Mouse (Mus musculus) lung, postnatal 0 days (tissue): ENCODE measurements around the gene Pcmtd2. TPM values are rescaled to one million over a fixed set of nuclear protein-coding genes. Genes with fewer than 3 reads are reported as not detected.

ENCODE experiments used
- ATAC-seq: fragments of 200-750 bp; cut with Nextera tagmentation; 2 replicates; pipeline ENCODE4 v1.8.0; 2017; ENCODE audit warnings: moderate library complexity
- DNase-seq: peaks from one replicate; pipeline ENCODE4 v3.0.0-alpha.2; 2016; ENCODE audit warnings: low spot score
- H3K27ac ChIP-seq: fragments of 300-500 bp; sonication (generic); 2 replicates; pipeline ENCODE4 v1.5.1; 2014; ENCODE audit warnings: antibody characterized with exemption, mild to moderate bottlenecking, low read length, mixed read lengths
- H3K27me3 ChIP-seq: fragments of 300-500 bp; sonication (generic); replicated peaks from 2 replicates; pipeline ENCODE4 v1.6.1; 2014; ENCODE audit warnings: low read length, mixed read lengths; ENCODE audit not compliant: insufficient read depth
- H3K36me3 ChIP-seq: fragments of 300-500 bp; sonication (generic); 2 replicates; pipeline ENCODE4 v1.6.1; 2014; ENCODE audit warnings: low read length, mixed read lengths; ENCODE audit not compliant: insufficient read depth
- H3K4me1 ChIP-seq: fragments of 300-500 bp; sonication (generic); 2 replicates; pipeline ENCODE4 v1.6.1; 2014; ENCODE audit warnings: antibody characterized with exemption, low read depth, low read length, mixed read lengths; ENCODE audit not compliant: insufficient read depth
- H3K4me2 ChIP-seq: fragments of 300-500 bp; sonication (generic); replicated peaks from 2 replicates; pipeline ENCODE4 v1.6.1; 2014; ENCODE audit warnings: low read depth, mild to moderate bottlenecking, low read length, moderate library complexity, mixed read lengths
- H3K4me3 ChIP-seq: fragments of 300-500 bp; sonication (generic); 2 replicates; pipeline ENCODE4 v1.5.1; 2014; ENCODE audit warnings: low read depth, low read length
- H3K9ac ChIP-seq: fragments of 300-500 bp; sonication (generic); replicated peaks from 2 replicates; pipeline ENCODE4 v1.6.1; 2014; ENCODE audit warnings: low read depth, mild to moderate bottlenecking
- H3K9me3 ChIP-seq: fragments of 300-500 bp; sonication (generic); 2 replicates; pipeline ENCODE4 v1.6.1; 2016; ENCODE audit warnings: low read length, mixed read lengths
- CTCF ChIP-seq: IDR thresholded peaks from 2 replicates; pipeline ENCODE4 v1.5.1; 2016; ENCODE audit warnings: antibody characterized with exemption, mild to moderate bottlenecking
- EP300 ChIP-seq: IDR thresholded peaks from 2 replicates; pipeline ENCODE4 v1.6.1; 2016; ENCODE audit warnings: antibody characterized with exemption, mild to moderate bottlenecking, control low read depth
- WGBS: fragments of 180-500 bp; shearing (Covaris S2); extraction: QIAGEN DNeasy Blood & Tissue Kit; methylation state at CpG from one replicate; pipeline ENCODE4 v1.1.7; 2014; 5-methylcytosine and 5-hydroxymethylcytosine counted together
- polyA plus RNA-seq: library from polyadenylated mRNA; unstranded; fragments of >200 nt; fragmentation: Nextera tagmentation; extraction: Ambion mirVana; gene quantifications from 2 replicates; pipeline ENCODE4 v1.2.1, GENCODE M21; 2015

The Pcmtd2 gene
- polyA plus RNA-seq, 1 experiment from 2014 or later: 37.3 TPM

- H3K36me3 ChIP-seq: no peaks in the 10 kb centered on the region
- H3K27ac ChIP-seq: no peak overlapping the region
- H3K4me2 ChIP-seq: no peak overlapping the region
- no peak overlapping the region for H3K9ac ChIP-seq
- DNase-seq: no peak
- H3K9me3 ChIP-seq: no peaks in the 10 kb centered on the region
- ATAC-seq: no peak
- H3K27me3 ChIP-seq: no peaks in the 10 kb centered on the region
- TF ChIP-seq CTCF: no peak
- TF ChIP-seq EP300: no peak
- H3K4me3 ChIP-seq: no peak overlapping the region
- 75% methylated on average over 2 of the region's 2 CpGs for WGBS
- H3K4me1 ChIP-seq: peaks cover 4% of the 10 kb centered on the region; the same call in 1 of the 2 replicates
These were observed 4.9 kb upstream of the Pcmtd2 start for GRCm38 (mm10) chr2:181832745-181833144.

GRCm38 (mm10) chr2:181838293-181838680, 633 bp downstream of the Pcmtd2 start:
- Histone ChIP-seq H3K9ac (peak overlapping the region; percentile 75), H3K4me3 (peak overlapping the region; percentile 75), H3K36me3 (0 out of 2 replicates have a peak, but pooled peaks cover 4% of the 10 kb centered on the region), H3K4me1 (peaks cover 9% of the 10 kb centered on the region; the same call in 1 of the 2 replicates), H3K27me3 (no peaks in the 10 kb centered on the region), H3K4me2 (peak overlapping the region; percentile 64), H3K27ac (peak overlapping the region; percentile 88), H3K9me3 (no peaks in the 10 kb centered on the region)
- peak; percentile 50 for DNase-seq
- peak; percentile 10; the same call in 1 of the 2 replicates for ATAC-seq
- TF ChIP-seq EP300 (no peak), CTCF (no peak)
- 0% methylated on average over 3 of the region's 3 CpGs for WGBS

- Histone ChIP-seq H3K4me2 (no peak overlapping the region), H3K4me3 (no peak overlapping the region), H3K9ac (no peak overlapping the region), H3K9me3 (no peaks in the 10 kb centered on the region), H3K36me3 (peaks cover 20% of the 10 kb centered on the region; the same call in 1 of the 2 replicates), H3K27me3 (no peaks in the 10 kb centered on the region), H3K4me1 (no peaks in the 10 kb centered on the region), H3K27ac (no peak overlapping the region)
- 74% methylated on average over 5 of the region's 5 CpGs for WGBS
- no peak for ATAC-seq
- no peak for TF ChIP-seq CTCF
- TF ChIP-seq EP300: no peak
- DNase-seq: no peak
These were observed 8.2 kb downstream of the Pcmtd2 start for GRCm38 (mm10) chr2:181845709-181846394.

GRCm38 (mm10) chr2:181863791-181864535, 26.3 kb downstream of the Pcmtd2 start, which contains the start of gene Polr3k:
Gene Polr3k (plus strand): TSS chr2:181864337.
- Histone ChIP-seq H3K27me3 (no peaks in the 10 kb centered on the region), H3K36me3 (0 out of 2 replicates have a peak, but pooled peaks cover 4% of the 10 kb centered on the region), H3K27ac (peak within 1 kb of the TSS; percentile 64), H3K4me3 (peak within 1 kb of the TSS; percentile 64), H3K9ac (peak within 1 kb of the TSS; percentile 43), H3K4me1 (peaks cover 13% of the 10 kb centered on the region; the same call in 1 of the 2 replicates), H3K4me2 (peak within 1 kb of the TSS; percentile 90), H3K9me3 (no peaks in the 10 kb centered on the region)
- under 1% methylated on average over 35 of the region's 35 CpGs for WGBS
- ATAC-seq: peak; percentile 100
- TF ChIP-seq CTCF: no peak; the same call in 1 of the 2 replicates
- peak; percentile 99 for DNase-seq

GRCm38 (mm10) chr2:181864536-181864860, 26.8 kb downstream of the Pcmtd2 start:
- Histone ChIP-seq H3K27ac (peak overlapping the region; percentile 64), H3K9me3 (no peaks in the 10 kb centered on the region), H3K4me1 (peaks cover 13% of the 10 kb centered on the region; the same call in 1 of the 2 replicates), H3K36me3 (no peaks in the 10 kb centered on the region), H3K9ac (peak overlapping the region; percentile 43), H3K27me3 (no peaks in the 10 kb centered on the region), H3K4me3 (peak overlapping the region; percentile 64), H3K4me2 (peak overlapping the region; percentile 90)
- under 1% methylated on average over 21 of the region's 22 CpGs for WGBS
- DNase-seq: no peak
- ATAC-seq: no peak
- no peak for TF ChIP-seq CTCF

GRCm38 (mm10) chr2:181866931-181867330, 29.3 kb downstream of the Pcmtd2 start:
- H3K36me3 ChIP-seq: no peaks in the 10 kb centered on the region

More at GRCm38 (mm10) chr2:181866931-181867330, 29.3 kb downstream of the Pcmtd2 start:
- H3K4me3 ChIP-seq: no peak overlapping the region
- H3K9ac ChIP-seq: no peak overlapping the region
- DNase-seq (peak; percentile 79), ATAC-seq (no peak)
- peaks cover 13% of the 10 kb centered on the region; the same call in 1 of the 2 replicates for H3K4me1 ChIP-seq
- H3K27me3 ChIP-seq: no peaks in the 10 kb centered on the region
- TF ChIP-seq CTCF: peak; percentile 88
- TF ChIP-seq EP300: no peak
- no peaks in the 10 kb centered on the region for H3K9me3 ChIP-seq
- H3K4me2 ChIP-seq: no peak overlapping the region
- H3K27ac ChIP-seq: no peak overlapping the region
- WGBS: 51% methylated on average over 5 of the region's 5 CpGs
